Mouse (Mus musculus): ENCODE data around the gene Pomt2. TPM values are rescaled to one million over a fixed set of nuclear protein-coding genes. Genes with fewer than 3 reads are reported as not detected.

The Pomt2 gene
- polyA plus RNA-seq, 1 experiment from 2014 or later: 12.4 TPM

- H3K4me2 ChIP-seq: no peak overlapping the region
- H3K27me3 ChIP-seq: no peaks in the 10 kb centered on the region
- H3K36me3 ChIP-seq: 0 out of 2 replicates have a peak, but pooled peaks cover 2% of the 10 kb centered on the region
- H3K4me1 ChIP-seq (replicated peaks): no peaks in the 10 kb centered on the region
- H3K9me3 ChIP-seq: no peaks in the 10 kb centered on the region
- 67% methylated on average over 7 of the region's 7 CpGs for WGBS
- no peak overlapping the region for H3K4me3 ChIP-seq
- no peak overlapping the region for H3K9ac ChIP-seq
- no peak for ATAC-seq (ENCODE audit: low read depth)
- no peak overlapping the region for H3K27ac ChIP-seq (replicated peaks)
These were observed 60.5 kb downstream of the Pomt2 start for GRCm38 (mm10) chr12:87087236-87087635.

- no peak overlapping the region for H3K9ac ChIP-seq
- no peak overlapping the region for H3K27ac ChIP-seq (replicated peaks)
- no peak for ATAC-seq (ENCODE audit: low read depth)
- H3K36me3 ChIP-seq: 0 out of 2 replicates have a peak, but pooled peaks cover 11% of the 10 kb centered on the region
- H3K27me3 ChIP-seq: no peaks in the 10 kb centered on the region
- no peaks in the 10 kb centered on the region for H3K4me1 ChIP-seq (replicated peaks)
- H3K4me2 ChIP-seq: no peak overlapping the region
- no peaks in the 10 kb centered on the region for H3K9me3 ChIP-seq
- H3K4me3 ChIP-seq: no peak overlapping the region
- 84% methylated on average over 8 of the region's 8 CpGs for WGBS
These were observed 65.0 kb downstream of the Pomt2 start for GRCm38 (mm10) chr12:87082797-87083196.

DNA sequence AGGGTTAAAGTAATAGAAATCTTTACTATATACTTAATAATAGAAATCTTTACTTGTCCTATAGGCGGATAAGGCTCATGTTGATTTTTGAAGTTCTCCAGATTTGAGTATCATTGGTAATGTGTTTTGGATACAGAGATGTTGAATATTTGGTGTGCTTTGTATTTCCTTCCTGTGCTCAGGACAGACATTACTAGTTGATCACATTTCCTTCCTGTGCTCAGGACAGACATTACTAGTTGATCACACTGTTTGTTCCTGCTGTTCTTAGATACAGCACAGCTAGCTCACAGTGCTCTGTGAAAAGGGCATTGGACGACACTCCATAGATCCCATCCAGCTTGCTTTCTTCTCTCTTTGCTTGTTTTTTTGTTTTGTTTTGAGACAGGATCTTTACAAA lies 71.2 kb downstream of the Pomt2 start:
- no peak overlapping the region for H3K9ac ChIP-seq
- no peaks in the 10 kb centered on the region for H3K9me3 ChIP-seq
- no peak for ATAC-seq (ENCODE audit: low read depth)
- H3K4me2 ChIP-seq: no peak overlapping the region
- H3K27ac ChIP-seq (replicated peaks): no peak overlapping the region
- H3K27me3 ChIP-seq: no peaks in the 10 kb centered on the region
- peaks cover 24% of the 10 kb centered on the region; the same call in 1 of the 2 replicates for H3K36me3 ChIP-seq
- no peak overlapping the region for H3K4me3 ChIP-seq
- WGBS: 89% methylated on average over 2 of the region's 2 CpGs
- H3K4me1 ChIP-seq (replicated peaks): no peaks in the 10 kb centered on the region

DNA sequence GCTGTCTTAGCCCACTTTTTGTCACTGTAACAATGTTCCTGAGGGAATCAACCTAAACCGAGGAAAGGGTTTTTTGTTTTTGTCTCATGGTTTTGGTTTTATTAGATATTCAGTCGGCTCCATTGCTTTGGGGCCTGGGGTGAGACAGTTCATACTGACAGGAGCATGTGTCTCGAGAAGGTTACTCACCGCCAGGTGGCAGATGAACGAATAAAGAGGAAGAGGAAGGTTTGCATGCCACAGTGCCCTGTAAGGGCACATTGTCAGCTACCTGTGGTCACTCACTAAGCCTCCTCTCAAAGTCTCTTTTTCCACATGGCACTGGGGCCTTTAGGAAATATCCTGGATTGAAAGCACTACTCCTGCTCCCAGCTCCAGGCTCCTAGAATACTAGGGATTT lies 77.2 kb downstream of the Pomt2 start:
- H3K9ac ChIP-seq: no peak overlapping the region
- H3K9me3 ChIP-seq: no peaks in the 10 kb centered on the region
- H3K4me1 ChIP-seq (replicated peaks): no peaks in the 10 kb centered on the region
- H3K27me3 ChIP-seq: no peaks in the 10 kb centered on the region
- ATAC-seq (ENCODE audit: low read depth): no peak
- H3K4me3 ChIP-seq: no peak overlapping the region
- WGBS: 80% methylated on average over 5 of the region's 5 CpGs
- H3K4me2 ChIP-seq: no peak overlapping the region
- no peak overlapping the region for H3K27ac ChIP-seq (replicated peaks)
- peaks cover 24% of the 10 kb centered on the region; the same call in 1 of the 2 replicates for H3K36me3 ChIP-seq

DNA sequence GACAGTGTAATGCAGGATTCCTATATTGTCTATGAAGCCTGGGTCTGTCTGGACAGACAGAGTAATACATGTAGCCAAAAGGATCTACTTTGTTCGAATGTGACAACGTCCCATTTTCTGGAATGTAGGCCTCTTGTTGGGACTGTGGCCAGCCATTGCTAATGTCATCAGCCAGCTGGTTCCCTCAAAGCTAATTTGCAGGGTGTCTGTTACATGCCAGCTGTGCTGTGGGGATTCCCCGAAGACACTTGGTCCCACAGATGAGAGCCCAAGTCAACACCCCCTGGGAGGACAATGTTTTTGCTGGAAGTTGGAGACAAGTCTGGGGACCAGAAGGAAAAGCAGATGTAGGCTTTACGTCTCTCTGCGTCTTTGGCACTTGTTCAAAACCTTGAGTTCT lies 81.3 kb downstream of the Pomt2 start:
- no peaks in the 10 kb centered on the region for H3K9me3 ChIP-seq
- no peak for ATAC-seq (ENCODE audit: low read depth)
- no peaks in the 10 kb centered on the region for H3K4me1 ChIP-seq (replicated peaks)
- 84% methylated on average over 5 of the region's 5 CpGs for WGBS
- 0 out of 2 replicates have a peak, but pooled peaks cover 4% of the 10 kb centered on the region for H3K36me3 ChIP-seq
- H3K4me2 ChIP-seq: no peak overlapping the region
- H3K4me3 ChIP-seq: no peak overlapping the region
- H3K9ac ChIP-seq: no peak overlapping the region
- no peaks in the 10 kb centered on the region for H3K27me3 ChIP-seq
- no peak overlapping the region for H3K27ac ChIP-seq (replicated peaks)

- WGBS: 90% methylated on average over 11 of the region's 11 CpGs
- Histone ChIP-seq H3K4me3 (no peak overlapping the region), H3K4me1 (replicated peaks) (no peaks in the 10 kb centered on the region), H3K9me3 (no peaks in the 10 kb centered on the region), H3K27ac (replicated peaks) (no peak overlapping the region), H3K4me2 (no peak overlapping the region), H3K27me3 (no peaks in the 10 kb centered on the region), H3K36me3 (0 out of 2 replicates have a peak, but pooled peaks cover 11% of the 10 kb centered on the region), H3K9ac (no peak overlapping the region)
- no peak for ATAC-seq (ENCODE audit: low read depth)
These were observed 82.3 kb downstream of the Pomt2 start for GRCm38 (mm10) chr12:87065446-87065845.

DNA sequence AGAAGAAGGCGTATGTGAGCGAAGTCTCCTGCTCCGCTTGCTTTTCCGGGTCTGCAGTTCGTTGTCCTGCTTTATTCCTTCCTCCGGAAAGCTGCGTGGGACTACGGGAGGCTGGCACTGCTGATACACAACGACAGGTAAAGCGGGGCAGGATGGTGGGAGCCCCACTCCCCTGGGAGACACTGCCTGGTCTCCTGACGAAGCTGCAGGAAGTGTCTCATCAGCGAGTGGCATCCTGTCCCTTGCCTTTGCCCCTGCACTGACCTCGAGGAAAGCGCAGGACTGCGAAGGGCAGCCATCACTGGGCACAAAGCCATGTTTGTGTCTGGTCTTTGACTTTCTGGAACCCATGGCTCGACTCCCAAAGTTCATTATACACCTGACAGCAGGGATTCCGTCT lies 90.7 kb downstream of the Pomt2 start:
- H3K4me3 ChIP-seq: no peak overlapping the region
- 0 out of 2 replicates have a peak, but pooled peaks cover 8% of the 10 kb centered on the region for H3K36me3 ChIP-seq
- peaks cover 23% of the 10 kb centered on the region; the same call in 1 of the 2 replicates for H3K27me3 ChIP-seq
- no peaks in the 10 kb centered on the region for H3K9me3 ChIP-seq
- ATAC-seq (ENCODE audit: low read depth): no peak
- WGBS: 59% methylated on average over 17 of the region's 17 CpGs
- H3K9ac ChIP-seq: no peak overlapping the region
- no peak overlapping the region for H3K27ac ChIP-seq (replicated peaks)
- peaks cover 4% of the 10 kb centered on the region; the same call in 1 of the 2 replicates for H3K4me1 ChIP-seq (replicated peaks)
- no peak overlapping the region for H3K4me2 ChIP-seq

Other genes with a start within 250 kb of the Pomt2 start
- 39.2 and 45.6 TPM in 2 replicates for gene Cipc, start 200.9 kb downstream of the Pomt2 start, polyA plus RNA-seq (2015; fragmentation: Nextera tagmentation; extraction: Ambion mirVana)
- 17.1 and 23.5 TPM in 2 replicates for gene Zdhhc22, start 157.5 kb downstream of the Pomt2 start, polyA plus RNA-seq (2015; fragmentation: Nextera tagmentation; extraction: Ambion mirVana)
- 6.1 and 7.1 TPM in 2 replicates for gene Tmem63c, start 126.6 kb downstream of the Pomt2 start, polyA plus RNA-seq (2015; fragmentation: Nextera tagmentation; extraction: Ambion mirVana)
- 1.0 and 1.2 TPM in 2 replicates for gene Ngb, start 45.4 kb downstream of the Pomt2 start, polyA plus RNA-seq (2015; fragmentation: Nextera tagmentation; extraction: Ambion mirVana)
- 23.6 and 28.0 TPM in 2 replicates for gene Gstz1, start 803 bp downstream of the Pomt2 start, polyA plus RNA-seq (2015; fragmentation: Nextera tagmentation; extraction: Ambion mirVana)
- 1.7 and 2.1 TPM in 2 replicates for gene Samd15, start 51.8 kb upstream of the Pomt2 start, polyA plus RNA-seq (2015; fragmentation: Nextera tagmentation; extraction: Ambion mirVana)
- gene Tmed8, start 52.5 kb upstream of the Pomt2 start, polyA plus RNA-seq (2015; fragmentation: Nextera tagmentation; extraction: Ambion mirVana): 3.8 and 3.9 TPM in 2 replicates
- 1.6 and 1.7 TPM in 2 replicates for gene Noxred1, start 90.8 kb upstream of the Pomt2 start, polyA plus RNA-seq (2015; fragmentation: Nextera tagmentation; extraction: Ambion mirVana)
- gene Vipas39, start 118.3 kb upstream of the Pomt2 start, polyA plus RNA-seq (2015; fragmentation: Nextera tagmentation; extraction: Ambion mirVana): 56.9 and 58.2 TPM in 2 replicates
- 196 and 211 TPM in 2 replicates for gene Ahsa1, start 118.5 kb upstream of the Pomt2 start, polyA plus RNA-seq (2015; fragmentation: Nextera tagmentation; extraction: Ambion mirVana)
- 0.60 and 0.61 TPM in 2 replicates for gene Ism2, start 151.7 kb upstream of the Pomt2 start, polyA plus RNA-seq (2015; fragmentation: Nextera tagmentation; extraction: Ambion mirVana)
- 63.9 and 65.1 TPM in 2 replicates for gene Sptlc2, start 240.4 kb upstream of the Pomt2 start, polyA plus RNA-seq (2015; fragmentation: Nextera tagmentation; extraction: Ambion mirVana)

Data from neural tube, embryonic 13.5 days (tissue).